Mouse (Mus musculus) adrenal gland, adult 8-10 months (tissue): ENCODE results near the gene Fbxo47. TPM values are rescaled to one million over a fixed set of nuclear protein-coding genes. Genes with fewer than 3 reads are reported as not detected.

ENCODE experiments used
- DNase-seq: peaks from one replicate; pipeline ENCODE4 v3.0.0; 2022
- total RNA-seq, 4 experiments: library from RNA; stranded (reverse); gene quantifications; 2 replicates each; pipeline ENCODE4 v1.2.4; 2022

Gene Fbxo47
- 1 to 10 TPM in 3 of 4 experiments, under 1 TPM in 1; 0.94 to 1.8 (median 1.2) TPM for total RNA-seq

GRCm38 (mm10) chr11:97883918-97884600, at the start of gene Fbxo47:
Gene Fbxo47, minus strand, starts transcription at chr11:97884154.
- DNase-seq: peak; percentile 98

- DNase-seq: peak; percentile 51
Measured at GRCm38 (mm10) chr11:97933553-97933952, 49.6 kb upstream of the Fbxo47 start.

GRCm38 (mm10) chr11:97928905-97929304, 45.0 kb upstream of the Fbxo47 start:
- no peak for DNase-seq

GRCm38 (mm10) chr11:97924217-97924616, 40.3 kb upstream of the Fbxo47 start:
- no peak for DNase-seq

GRCm38 (mm10) chr11:97923639-97924038, 39.7 kb upstream of the Fbxo47 start:
- no peak for DNase-seq

GRCm38 (mm10) chr11:97915974-97916503, 32.1 kb upstream of the Fbxo47 start:
- no peak for DNase-seq

GRCm38 (mm10) chr11:97915471-97915870, 31.5 kb upstream of the Fbxo47 start:
- no peak for DNase-seq

- DNase-seq: no peak
Measured at GRCm38 (mm10) chr11:97913111-97913510, 29.2 kb upstream of the Fbxo47 start.

GRCm38 (mm10) chr11:97908634-97909348, 24.8 kb upstream of the Fbxo47 start:
- no peak for DNase-seq

- DNase-seq: no peak
Measured at GRCm38 (mm10) chr11:97907935-97908334, 24.0 kb upstream of the Fbxo47 start.

- DNase-seq: no peak
Measured at GRCm38 (mm10) chr11:97906905-97907304, 23.0 kb upstream of the Fbxo47 start.

GRCm38 (mm10) chr11:97905941-97906340, 22.0 kb upstream of the Fbxo47 start:
- no peak for DNase-seq

- DNase-seq: no peak
Measured at GRCm38 (mm10) chr11:97905540-97905939, 21.6 kb upstream of the Fbxo47 start.

- DNase-seq: no peak
Measured at GRCm38 (mm10) chr11:97904801-97905200, 20.8 kb upstream of the Fbxo47 start.

- no peak for DNase-seq
Measured at GRCm38 (mm10) chr11:97901806-97902205, 17.9 kb upstream of the Fbxo47 start.

GRCm38 (mm10) chr11:97899822-97900221, 15.9 kb upstream of the Fbxo47 start:
- peak; percentile 82 for DNase-seq

- no peak for DNase-seq
Measured at GRCm38 (mm10) chr11:97897568-97898185, 13.7 kb upstream of the Fbxo47 start.

- DNase-seq: no peak
Measured at GRCm38 (mm10) chr11:97896655-97897054, 12.7 kb upstream of the Fbxo47 start.

- DNase-seq: no peak
Measured at GRCm38 (mm10) chr11:97891821-97892220, 7.9 kb upstream of the Fbxo47 start.

GRCm38 (mm10) chr11:97885296-97885915, 1.5 kb upstream of the Fbxo47 start:
- no peak for DNase-seq

GRCm38 (mm10) chr11:97884601-97885185, 739 bp upstream of the Fbxo47 start:
- DNase-seq: no peak

- DNase-seq: peak; percentile 60
Measured at GRCm38 (mm10) chr11:97883542-97883917, 424 bp downstream of the Fbxo47 start.
